Mouse (Mus musculus) liver, embryonic 14 days (tissue): ENCODE data around the gene Olfr13. TPM values are rescaled to one million over a fixed set of nuclear protein-coding genes. Genes with fewer than 3 reads are reported as not detected.

Source experiments
- polyA plus RNA-seq: library from polyadenylated mRNA; depleted of rRNA; stranded (reverse); fragments of >200 nt; gene quantifications from 2 replicates; pipeline ENCODE4 v1.2.3, GENCODE M21; 2012; rRNA removed

Gene Olfr13
- polyA plus RNA-seq: not detected in 2 replicates

GRCm38 (mm10) chr6:43171840-43172239 lies at the start of gene Olfr13:
Olfr13 (plus strand) TSS chr6:43172140.

DNA sequence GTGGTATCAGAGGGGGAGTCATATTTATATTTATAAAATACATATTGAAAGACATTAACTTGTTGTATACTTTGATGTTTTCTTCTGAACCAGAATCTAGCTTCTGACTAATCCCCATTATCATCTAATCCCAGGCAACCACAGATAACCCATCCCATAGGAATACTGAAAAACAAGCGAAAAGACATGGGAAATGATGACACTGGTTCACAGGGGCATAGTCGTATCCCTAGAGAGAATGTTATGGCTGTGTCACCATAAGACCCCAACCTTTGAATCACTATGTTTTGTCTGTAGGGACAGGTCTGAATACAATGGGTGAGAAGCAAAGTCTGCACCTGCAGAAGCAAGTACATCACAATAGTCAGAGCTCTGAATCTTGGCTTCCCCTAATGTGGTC lies 25.7 kb upstream of the Olfr13 start, which contains the start of gene Olfr237-ps1:
Olfr237-ps1 (plus strand) TSS at position 301 of the 400 bp plus-strand sequence.

GRCm38 (mm10) chr6:43162982-43163381 lies 9.0 kb upstream of the Olfr13 start, which contains the start of gene Olfr437:
Olfr437 (plus strand) TSS chr6:43163282.

GRCm38 (mm10) chr6:43196781-43197180 lies 24.8 kb downstream of the Olfr13 start, which contains the start of gene Olfr435:
Olfr435 (plus strand) TSS chr6:43197146.

GRCm38 (mm10) chr6:43212873-43213272 lies 40.9 kb downstream of the Olfr13 start, which contains the start of gene Olfr434:
Olfr434 (plus strand) TSS chr6:43213021.

Other genes starting within 250 kb of the Olfr13 start
- not detected in 2 replicates for gene Olfr444, start 223.1 kb upstream of the Olfr13 start, polyA plus RNA-seq
- not detected in 2 replicates for gene Olfr441, start 65.8 kb upstream of the Olfr13 start, polyA plus RNA-seq
- not detected in 2 replicates for gene Olfr237-ps1, start 25.6 kb upstream of the Olfr13 start, polyA plus RNA-seq
- not detected in 2 replicates for gene Olfr437, start 8.9 kb upstream of the Olfr13 start, polyA plus RNA-seq
- not detected in 2 replicates for gene Olfr435, start 25.0 kb downstream of the Olfr13 start, polyA plus RNA-seq
- gene Olfr434, start 40.9 kb downstream of the Olfr13 start, polyA plus RNA-seq: not detected in 2 replicates
- not detected in 2 replicates for gene Olfr47, start 59.4 kb downstream of the Olfr13 start, polyA plus RNA-seq
- 2.4 and 2.5 TPM in 2 replicates for gene Arhgef5, start 93.4 kb downstream of the Olfr13 start, polyA plus RNA-seq
- 0.05 TPM in 1 of 2 replicates, not detected in the other for gene Nobox, start 137.4 kb downstream of the Olfr13 start, polyA plus RNA-seq